Comparison of ENCODE assay signal across 18 mouse cellular contexts in the genomic region with DNA sequence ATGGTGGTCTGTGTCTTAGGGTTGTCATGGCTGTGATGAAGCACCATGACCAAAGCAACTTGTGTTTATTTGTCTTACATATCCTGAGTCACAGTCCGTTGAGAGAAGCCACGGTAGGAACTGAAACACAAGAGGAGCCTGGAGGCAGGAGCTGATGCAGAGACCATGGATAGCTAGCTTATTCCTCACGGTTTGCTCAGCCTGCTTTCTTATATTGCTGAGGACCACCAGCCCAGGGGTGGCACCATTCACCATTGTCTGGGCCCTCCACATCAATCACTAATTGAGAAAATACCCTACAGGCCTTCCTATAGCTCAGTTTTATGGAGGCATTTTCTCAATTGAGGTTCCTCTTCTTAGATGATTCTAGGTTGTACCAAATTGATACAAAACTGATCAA.
DNase-seq lines count a peak whose midpoint lies in the region; ATAC-seq lines count a peak whose summit lies in the region.
"Had no signal": no experiment of that assay in that cellular context is flagged by ENCODE, and none has a peak within 500 bp of the region (broad histone marks: within the 10 kb centered on the region; RNA-seq: fewer than 3 reads in every experiment).

No protein-coding gene starts in this region.

- no peaks in the 10 kb centered on the region for H3K9me3 ChIP-seq in heart, embryonic 11.5 days (replicated peaks; ENCODE audit: control insufficient read depth, low read length)
- H3K9me3 ChIP-seq in heart, embryonic 10.5 days: no peaks in the 10 kb centered on the region
- H3K9me3 ChIP-seq: G1E had no signal

- peak; percentile 66 for DNase-seq in heart, adult 11 months
- peak; percentile 58 for DNase-seq in heart, embryonic 10.5 days (ENCODE audit: low spot score)
- no peak for DNase-seq in heart, postnatal 25 days (ENCODE audit: low spot score)
- DNase-seq: adrenal gland, adult 2 months; adrenal gland, adult 8-10 months; adrenal gland, postnatal 10 days; adrenal gland, postnatal 14 days; adrenal gland, postnatal 25 days; adrenal gland, postnatal 36 days; B cell, adult 2 months; cerebellum, adult 11 months; cerebellum, adult 11-12 months; cerebellum, adult 18-20 months had no signal

- H3K4me1 ChIP-seq in heart, embryonic 11.5 days (ENCODE audit: control insufficient read depth, insufficient read depth, low read length): no peaks in the 10 kb centered on the region
- H3K4me1 ChIP-seq in heart, embryonic 10.5 days: 0 out of 2 replicates have a peak, but pooled peaks cover 2% of the 10 kb centered on the region

- H3K27ac ChIP-seq in heart, embryonic 11.5 days (ENCODE audit: low read depth, low read length): no peak overlapping the region
- H3K27ac ChIP-seq in heart, embryonic 10.5 days: no peak overlapping the region

- H3K4me3 ChIP-seq in heart, embryonic 11.5 days (ENCODE audit: low read depth, low read length): no peak overlapping the region
- H3K4me3 ChIP-seq in heart, embryonic 10.5 days: no peak overlapping the region

- no peak overlapping the region for H3K9ac ChIP-seq in heart, embryonic 11.5 days (ENCODE audit: low read depth, low read length)

- WGBS in heart, embryonic 11.5 days (ENCODE audit: insufficient replicate concordance): 75% methylated on average over 3 of the region's 3 CpGs
- WGBS in heart, embryonic 10.5 days: 69% methylated on average over 3 of the region's 3 CpGs

- no peak overlapping the region for H3K4me2 ChIP-seq in heart, embryonic 11.5 days

- no peaks in the 10 kb centered on the region for H3K36me3 ChIP-seq in heart, embryonic 11.5 days (ENCODE audit: control insufficient read depth, insufficient read depth, low read length)
- no peaks in the 10 kb centered on the region for H3K36me3 ChIP-seq in heart, embryonic 10.5 days
- H3K36me3 ChIP-seq: G1E had no signal

- intact Hi-C loops in heart, postnatal 25 days (cut with DNase I): no loop called here

- no peaks in the 10 kb centered on the region for H3K27me3 ChIP-seq in heart, embryonic 11.5 days (ENCODE audit: control insufficient read depth, insufficient read depth, low read length)
- H3K27me3 ChIP-seq in heart, embryonic 10.5 days (ENCODE audit: insufficient read depth, poor library complexity, severe bottlenecking): no peaks in the 10 kb centered on the region
- H3K27me3 ChIP-seq: Patski had no signal

- no peak for ATAC-seq in heart, embryonic 11.5 days (replicated peaks; ENCODE audit: insufficient number of reproducible peaks, low FRiP score, low TSS enrichment)
- ATAC-seq: activated CD4-positive, CD25-positive, alpha-beta regulatory T cell, adult 4 months; CD4-positive, CD25-positive, alpha-beta regulatory T cell, adult 4 months; Patski had no signal
